Mouse (Mus musculus) granulocyte monocyte progenitor cell, adult 5-6 weeks (primary cell): ENCODE results near the gene Itgb1bp2. TPM values are rescaled to one million over a fixed set of nuclear protein-coding genes. Genes with fewer than 3 reads are reported as not detected.

Experiments
- total RNA-seq, 2 experiments: library from RNA; stranded (forward) in 1 of 2; stranded (reverse) in 1 of 2; fragments of 200-712, 200-1000 nt in 1 of 2; fragments of >200 nt in 1 of 2; fragmentation: Nextera tagmentation in 1 of 2; gene quantifications; 2 replicates each; pipeline ENCODE4 v1.2.3; 2014 to 2017

Gene Itgb1bp2
- total RNA-seq, 2 experiments from 2014 or later, result not detected

Other genes starting within 250 kb of the Itgb1bp2 start
- 50.9 and 62.8 TPM in 2 replicates for gene Snx12, start 226.5 kb upstream of the Itgb1bp2 start, total RNA-seq (2014; fragmentation: Nextera tagmentation)
- 62.9 and 66.1 TPM in 2 replicates for gene Snx12, start 226.5 kb upstream of the Itgb1bp2 start, total RNA-seq (2017)
- gene Foxo4, start 194.6 kb upstream of the Itgb1bp2 start, total RNA-seq (2014; fragmentation: Nextera tagmentation), result 7.0 and 14.4 TPM in 2 replicates
- 12.8 and 16.9 TPM in 2 replicates for gene Foxo4, start 194.6 kb upstream of the Itgb1bp2 start, total RNA-seq (2017)
- not detected in 2 replicates for gene Gm614, start 185.1 kb upstream of the Itgb1bp2 start, total RNA-seq (2014; fragmentation: Nextera tagmentation)
- not detected in 2 replicates for gene Gm614, start 185.1 kb upstream of the Itgb1bp2 start, total RNA-seq (2017)
- 21.7 and 33.1 TPM in 2 replicates for gene Il2rg, start 180.8 kb upstream of the Itgb1bp2 start, total RNA-seq (2014; fragmentation: Nextera tagmentation)
- 20.2 and 23.4 TPM in 2 replicates for gene Il2rg, start 180.8 kb upstream of the Itgb1bp2 start, total RNA-seq (2017)
- not detected in 2 replicates for gene Gm20489, start 180.1 kb upstream of the Itgb1bp2 start, total RNA-seq (2014; fragmentation: Nextera tagmentation)
- not detected in 2 replicates for gene Gm20489, start 180.1 kb upstream of the Itgb1bp2 start, total RNA-seq (2017)
- 55.4 and 65.2 TPM in 2 replicates for gene Med12, start 175.1 kb upstream of the Itgb1bp2 start, total RNA-seq (2014; fragmentation: Nextera tagmentation)
- gene Med12, start 175.1 kb upstream of the Itgb1bp2 start, total RNA-seq (2017), result 35.2 and 40.1 TPM in 2 replicates
- not detected in 2 replicates for gene Nlgn3, start 149.9 kb upstream of the Itgb1bp2 start, total RNA-seq (2014; fragmentation: Nextera tagmentation)
- gene Nlgn3, start 149.9 kb upstream of the Itgb1bp2 start, total RNA-seq (2017), result not detected in 2 replicates
- not detected in 2 replicates for gene Gjb1, start 72.7 kb upstream of the Itgb1bp2 start, total RNA-seq (2014; fragmentation: Nextera tagmentation)
- gene Gjb1, start 72.7 kb upstream of the Itgb1bp2 start, total RNA-seq (2017), result not detected in 2 replicates
- 48.8 and 50.6 TPM in 2 replicates for gene Zmym3, start 28.2 kb upstream of the Itgb1bp2 start, total RNA-seq (2014; fragmentation: Nextera tagmentation)
- 33.7 and 52.5 TPM in 2 replicates for gene Zmym3, start 28.2 kb upstream of the Itgb1bp2 start, total RNA-seq (2017)
- 239 and 268 TPM in 2 replicates for gene Nono, start 19.8 kb upstream of the Itgb1bp2 start, total RNA-seq (2014; fragmentation: Nextera tagmentation)
- gene Nono, start 19.8 kb upstream of the Itgb1bp2 start, total RNA-seq (2017), result 475 and 508 TPM in 2 replicates
- gene Taf1, start 83.6 kb downstream of the Itgb1bp2 start, total RNA-seq (2014; fragmentation: Nextera tagmentation), result 38.6 and 43.4 TPM in 2 replicates
- gene Taf1, start 83.6 kb downstream of the Itgb1bp2 start, total RNA-seq (2017), result 51.1 and 62.5 TPM in 2 replicates
- gene Ogt, start 191.0 kb downstream of the Itgb1bp2 start, total RNA-seq (2014; fragmentation: Nextera tagmentation), result 151 and 200 TPM in 2 replicates
- 56.5 and 66.4 TPM in 2 replicates for gene Ogt, start 191.0 kb downstream of the Itgb1bp2 start, total RNA-seq (2017)